Mouse (Mus musculus): ENCODE data around the gene Igf1r. TPM values are rescaled to one million over a fixed set of nuclear protein-coding genes. Genes with fewer than 3 reads are reported as not detected.
A peak's percentile ranks its signal among the peaks of the same experiment; 100 is the strongest.

The Igf1r gene
- polyA plus RNA-seq (2016; fragmentation: Nextera tagmentation; extraction: Ambion mirVana), result 8.5 and 9.6 TPM in 2 replicates

DNA sequence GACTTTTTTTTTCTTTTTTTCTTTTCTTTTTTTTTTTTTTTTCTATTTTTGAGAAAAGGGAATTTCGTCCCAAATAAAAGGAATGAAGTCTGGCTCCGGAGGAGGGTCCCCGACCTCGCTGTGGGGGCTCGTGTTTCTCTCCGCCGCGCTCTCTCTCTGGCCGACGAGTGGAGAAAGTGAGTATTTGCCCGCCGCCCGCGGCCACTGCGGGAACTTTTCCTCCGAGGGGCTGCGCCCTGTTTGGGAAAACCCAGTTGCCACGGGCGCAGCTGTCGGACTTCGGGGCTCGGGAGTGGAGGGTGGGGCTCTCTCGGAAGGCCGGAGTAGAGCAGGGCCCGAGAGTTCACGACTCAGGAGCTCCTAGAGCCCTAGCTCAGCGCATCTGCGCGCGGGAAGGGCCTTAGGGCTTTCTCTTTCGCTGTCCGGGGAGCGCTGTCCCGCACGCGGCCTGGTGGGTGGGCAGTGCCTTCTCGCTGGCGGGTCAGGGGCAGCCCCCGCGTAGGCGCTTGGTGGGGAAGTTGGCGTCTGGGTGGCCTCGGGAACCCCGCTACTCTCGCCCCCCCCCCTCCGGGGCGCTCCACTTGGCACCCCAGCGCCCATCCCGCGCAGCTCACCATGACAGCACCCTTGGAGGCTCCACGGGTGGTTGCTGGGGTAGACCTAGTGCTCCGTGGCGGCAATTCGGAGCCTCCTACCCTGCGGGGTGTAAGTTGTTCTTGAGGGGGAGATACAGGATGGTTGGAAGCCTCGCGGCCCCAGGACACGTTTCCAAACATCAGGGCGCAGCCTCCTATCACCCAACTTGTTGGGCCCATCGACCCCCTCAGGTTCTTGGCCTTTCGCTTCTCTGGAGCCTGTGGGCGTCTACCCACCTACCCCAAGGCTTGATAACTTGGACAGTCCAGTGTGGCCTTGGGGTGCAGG, at the start of gene Igf1r:
Gene Igf1r (plus strand): TSS at position 51 of the 924 bp plus-strand sequence.
- peak; percentile 19; the same call in 1 of the 2 replicates for ATAC-seq
- peak within 1 kb of the TSS; percentile 94 for H3K4me2 ChIP-seq
- peaks cover 59% of the 10 kb centered on the region for H3K4me1 ChIP-seq
- peak within 1 kb of the TSS; percentile 95 for H3K27ac ChIP-seq
- H3K27me3 ChIP-seq (replicated peaks), result peaks cover 4% of the 10 kb centered on the region; the same call in 1 of the 2 replicates
- H3K9ac ChIP-seq, result peak within 1 kb of the TSS; percentile 95
- H3K36me3 ChIP-seq, result no peaks in the 10 kb centered on the region
- H3K9me3 ChIP-seq (replicated peaks), result no peaks in the 10 kb centered on the region
- under 1% methylated on average over 60 of the region's 62 CpGs for WGBS (ENCODE audit: insufficient replicate concordance)
- peak within 1 kb of the TSS; percentile 95 for H3K4me3 ChIP-seq

DNA sequence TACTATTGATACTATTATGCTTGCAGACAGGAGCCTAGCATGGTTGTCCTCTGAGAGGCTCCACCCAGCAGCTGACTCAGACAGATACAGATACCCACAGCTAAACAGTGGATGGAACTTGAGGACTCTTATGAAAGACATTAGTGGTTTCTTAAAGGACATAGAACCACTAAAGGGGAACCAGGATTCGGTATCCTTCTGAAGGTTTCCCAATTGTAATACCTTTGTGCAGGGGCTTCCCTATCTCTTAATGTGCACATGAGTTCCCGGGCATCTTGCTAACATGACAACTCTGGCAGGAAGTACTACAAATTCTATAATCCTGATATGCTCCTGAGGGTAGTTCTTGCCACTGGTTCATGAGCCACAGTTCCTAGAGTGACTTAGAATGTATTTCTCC, 46.3 kb upstream of the Igf1r start:
- Histone ChIP-seq H3K27ac (no peak overlapping the region), H3K4me1 (no peaks in the 10 kb centered on the region), H3K9me3 (replicated peaks) (no peaks in the 10 kb centered on the region), H3K4me2 (no peak overlapping the region), H3K4me3 (no peak overlapping the region), H3K9ac (no peak overlapping the region), H3K36me3 (no peaks in the 10 kb centered on the region), H3K27me3 (replicated peaks) (no peaks in the 10 kb centered on the region)
- ATAC-seq, result no peak
- 47% methylated on average over 2 of the region's 2 CpGs for WGBS (ENCODE audit: insufficient replicate concordance)

- H3K4me2 ChIP-seq, result no peak overlapping the region
- H3K4me3 ChIP-seq, result no peak overlapping the region
- H3K4me1 ChIP-seq, result no peaks in the 10 kb centered on the region
- H3K36me3 ChIP-seq, result no peaks in the 10 kb centered on the region
- H3K27ac ChIP-seq, result no peak overlapping the region
- H3K9ac ChIP-seq, result no peak overlapping the region
- no peaks in the 10 kb centered on the region for H3K9me3 ChIP-seq (replicated peaks)
- no peak for ATAC-seq
- WGBS (ENCODE audit: insufficient replicate concordance), result 64% methylated on average over 9 of the region's 9 CpGs
- no peaks in the 10 kb centered on the region for H3K27me3 ChIP-seq (replicated peaks)
Observed at GRCm38 (mm10) chr7:67907786-67908400, 44.7 kb upstream of the Igf1r start.

DNA sequence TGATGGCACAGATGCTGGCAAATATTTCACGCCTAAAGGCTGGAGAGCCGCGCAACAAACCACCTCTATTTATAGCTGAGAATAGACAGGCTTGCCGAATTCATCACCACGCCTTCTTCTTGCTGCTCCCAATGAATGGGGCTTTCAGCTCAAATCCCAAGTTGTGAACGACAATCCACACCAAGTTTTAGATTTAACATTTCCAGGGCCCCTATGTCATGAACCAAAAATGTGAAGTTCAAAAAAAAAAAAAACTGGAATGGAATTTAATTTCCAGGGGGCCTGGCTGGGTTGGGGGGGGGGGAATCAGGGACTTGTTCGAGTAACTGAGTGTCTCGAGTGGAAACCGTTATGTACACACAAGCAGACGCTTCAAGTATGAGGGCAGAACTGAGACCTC, 42.1 kb upstream of the Igf1r start:
- Histone ChIP-seq H3K4me3 (no peak overlapping the region), H3K9me3 (replicated peaks) (no peaks in the 10 kb centered on the region), H3K27me3 (replicated peaks) (no peaks in the 10 kb centered on the region), H3K4me2 (no peak overlapping the region), H3K27ac (no peak overlapping the region), H3K4me1 (no peaks in the 10 kb centered on the region), H3K9ac (no peak overlapping the region), H3K36me3 (no peaks in the 10 kb centered on the region)
- WGBS (ENCODE audit: insufficient replicate concordance), result 48% methylated on average over 10 of the region's 10 CpGs
- ATAC-seq, result no peak

DNA sequence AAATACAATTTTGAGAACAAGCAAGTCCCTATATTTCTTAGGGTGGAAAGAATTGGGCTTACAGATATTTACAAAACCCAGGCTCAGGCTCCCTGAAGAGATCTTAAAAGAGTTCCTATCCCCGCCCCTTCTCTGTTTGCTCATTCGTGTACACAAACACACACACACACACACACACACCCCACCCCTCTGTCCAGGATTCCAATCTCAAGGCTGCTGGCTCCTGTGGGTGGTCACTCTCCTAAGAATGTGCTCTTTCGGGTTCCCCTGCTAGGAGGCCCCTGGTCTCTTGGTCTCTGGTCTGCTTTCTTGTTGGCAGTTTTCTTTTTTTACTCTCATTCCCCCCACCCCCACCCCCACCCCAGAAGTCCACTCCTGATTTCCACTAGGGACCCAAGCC, 41.7 kb upstream of the Igf1r start:
- no peaks in the 10 kb centered on the region for H3K9me3 ChIP-seq (replicated peaks)
- no peaks in the 10 kb centered on the region for H3K27me3 ChIP-seq (replicated peaks)
- H3K36me3 ChIP-seq, result no peaks in the 10 kb centered on the region
- no peaks in the 10 kb centered on the region for H3K4me1 ChIP-seq
- WGBS (ENCODE audit: insufficient replicate concordance), result 25% methylated on average over 3 of the region's 3 CpGs
- no peak overlapping the region for H3K27ac ChIP-seq
- H3K4me2 ChIP-seq, result no peak overlapping the region
- H3K9ac ChIP-seq, result no peak overlapping the region
- ATAC-seq, result no peak
- H3K4me3 ChIP-seq, result no peak overlapping the region

DNA sequence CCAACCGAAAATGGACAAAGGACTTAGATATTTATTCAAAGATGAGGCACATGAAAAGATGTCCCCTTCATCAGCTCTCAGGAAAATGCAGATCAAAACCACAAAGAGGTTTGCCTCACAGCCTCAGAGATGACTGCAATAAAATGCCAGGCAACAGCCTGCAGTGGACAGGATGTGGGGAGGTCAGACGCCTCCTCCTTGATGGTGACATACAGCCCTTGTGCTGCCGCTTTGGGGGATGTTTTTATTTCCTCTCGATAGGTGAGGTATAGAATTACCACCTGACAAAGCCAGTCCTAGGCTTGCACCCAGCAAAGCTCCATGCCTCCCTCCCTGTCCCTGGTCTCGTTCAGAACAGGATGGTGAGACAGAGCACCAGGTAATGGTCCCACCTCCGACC, 40.8 kb upstream of the Igf1r start:
- H3K4me3 ChIP-seq, result no peak overlapping the region
- H3K9me3 ChIP-seq (replicated peaks), result no peaks in the 10 kb centered on the region
- no peaks in the 10 kb centered on the region for H3K36me3 ChIP-seq
- no peak overlapping the region for H3K9ac ChIP-seq
- no peak overlapping the region for H3K4me2 ChIP-seq
- H3K4me1 ChIP-seq, result no peaks in the 10 kb centered on the region
- WGBS (ENCODE audit: insufficient replicate concordance), result 34% methylated on average over 6 of the region's 6 CpGs
- no peak for ATAC-seq
- no peaks in the 10 kb centered on the region for H3K27me3 ChIP-seq (replicated peaks)
- no peak overlapping the region for H3K27ac ChIP-seq

- H3K9ac ChIP-seq, result no peak overlapping the region
- no peaks in the 10 kb centered on the region; the same call in 1 of the 2 replicates for H3K27me3 ChIP-seq (replicated peaks)
- no peak overlapping the region for H3K4me2 ChIP-seq
- no peak for ATAC-seq
- H3K27ac ChIP-seq, result no peak overlapping the region
- 66% methylated on average over 8 of the region's 8 CpGs for WGBS (ENCODE audit: insufficient replicate concordance)
- no peaks in the 10 kb centered on the region for H3K9me3 ChIP-seq (replicated peaks)
- no peak overlapping the region for H3K4me3 ChIP-seq
- H3K36me3 ChIP-seq, result no peaks in the 10 kb centered on the region
- H3K4me1 ChIP-seq, result no peaks in the 10 kb centered on the region
Observed at GRCm38 (mm10) chr7:67916960-67917359, 35.7 kb upstream of the Igf1r start.

DNA sequence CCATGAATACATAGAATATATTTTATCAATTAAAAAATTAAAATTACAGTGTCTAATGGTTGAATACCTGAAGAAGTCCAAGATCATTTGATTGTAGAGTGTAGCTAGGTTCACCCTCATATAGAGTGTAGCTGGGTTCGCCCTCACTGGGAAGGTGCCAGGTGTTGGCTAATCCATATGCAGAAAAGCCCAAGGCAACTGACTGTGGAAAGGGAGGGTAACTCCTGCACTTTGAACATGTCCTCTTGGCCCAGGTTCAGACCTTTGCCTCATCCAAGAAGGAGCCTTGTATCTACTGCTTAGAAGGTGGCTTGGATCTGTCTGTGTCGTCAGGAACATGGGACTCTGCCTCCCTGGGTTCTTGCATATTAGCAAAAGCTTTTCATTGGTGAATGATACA, 34.9 kb upstream of the Igf1r start:
- no peaks in the 10 kb centered on the region for H3K4me1 ChIP-seq
- no peak overlapping the region for H3K27ac ChIP-seq
- 71% methylated on average over 2 of the region's 2 CpGs for WGBS (ENCODE audit: insufficient replicate concordance)

GRCm38 (mm10) chr7:67919467-67919866, 33.2 kb upstream of the Igf1r start:
- Histone ChIP-seq H3K9ac (no peak overlapping the region), H3K27ac (no peak overlapping the region), H3K27me3 (replicated peaks) (no peaks in the 10 kb centered on the region; the same call in 1 of the 2 replicates), H3K4me3 (no peak overlapping the region), H3K4me1 (no peaks in the 10 kb centered on the region), H3K4me2 (no peak overlapping the region), H3K36me3 (no peaks in the 10 kb centered on the region), H3K9me3 (replicated peaks) (no peaks in the 10 kb centered on the region)
- 64% methylated on average over 3 of the region's 3 CpGs for WGBS (ENCODE audit: insufficient replicate concordance)
- ATAC-seq, result no peak

More for the DNA sequence above, 34.9 kb upstream of the Igf1r start:
- no peaks in the 10 kb centered on the region for H3K9me3 ChIP-seq (replicated peaks)
- no peak for ATAC-seq
- H3K4me2 ChIP-seq, result no peak overlapping the region
- H3K27me3 ChIP-seq (replicated peaks), result no peaks in the 10 kb centered on the region; the same call in 1 of the 2 replicates
- H3K36me3 ChIP-seq, result no peaks in the 10 kb centered on the region
- no peak overlapping the region for H3K4me3 ChIP-seq
- H3K9ac ChIP-seq, result no peak overlapping the region

- Histone ChIP-seq H3K27me3 (replicated peaks) (no peaks in the 10 kb centered on the region; the same call in 1 of the 2 replicates), H3K27ac (no peak overlapping the region), H3K36me3 (no peaks in the 10 kb centered on the region), H3K4me3 (no peak overlapping the region), H3K4me1 (no peaks in the 10 kb centered on the region), H3K9ac (no peak overlapping the region), H3K9me3 (replicated peaks) (no peaks in the 10 kb centered on the region), H3K4me2 (no peak overlapping the region)
- 38% methylated on average over 2 of the region's 2 CpGs for WGBS (ENCODE audit: insufficient replicate concordance)
- ATAC-seq, result no peak
Observed at GRCm38 (mm10) chr7:67924215-67924614, 28.4 kb upstream of the Igf1r start.

GRCm38 (mm10) chr7:67930132-67930531, 22.5 kb upstream of the Igf1r start:
- Histone ChIP-seq H3K9me3 (replicated peaks) (no peaks in the 10 kb centered on the region), H3K36me3 (no peaks in the 10 kb centered on the region), H3K27me3 (replicated peaks) (no peaks in the 10 kb centered on the region; the same call in 1 of the 2 replicates), H3K4me1 (no peaks in the 10 kb centered on the region), H3K27ac (no peak overlapping the region), H3K9ac (no peak overlapping the region), H3K4me2 (no peak overlapping the region), H3K4me3 (no peak overlapping the region)
- ATAC-seq, result no peak
- WGBS (ENCODE audit: insufficient replicate concordance), result 21% methylated on average over 3 of the region's 3 CpGs

- no peaks in the 10 kb centered on the region for H3K9me3 ChIP-seq (replicated peaks)
- H3K27me3 ChIP-seq (replicated peaks), result no peaks in the 10 kb centered on the region; the same call in 1 of the 2 replicates
- WGBS (ENCODE audit: insufficient replicate concordance), result 63% methylated on average over 7 of the region's 7 CpGs
- no peak overlapping the region for H3K9ac ChIP-seq
- no peak overlapping the region for H3K27ac ChIP-seq
- no peak for ATAC-seq
- H3K36me3 ChIP-seq, result no peaks in the 10 kb centered on the region
- no peak overlapping the region for H3K4me2 ChIP-seq
- H3K4me1 ChIP-seq, result no peaks in the 10 kb centered on the region
- H3K4me3 ChIP-seq, result no peak overlapping the region
Observed at GRCm38 (mm10) chr7:67936801-67937200, 15.8 kb upstream of the Igf1r start.

Data from liver, embryonic 12.5 days (tissue).